Mouse (Mus musculus) MEL (cell line): ENCODE data around the gene Tulp1. TPM values are rescaled to one million over a fixed set of nuclear protein-coding genes. Genes with fewer than 3 reads are reported as not detected.

Source experiments
- DNase-seq: peaks from one replicate; pipeline ENCODE4 v3.0.0; 2011; ENCODE audit warnings: low read depth, low spot score
- H3K27ac ChIP-seq: 2 replicates; pipeline ENCODE4 v1.5.1; 2012; ENCODE audit warnings: low read depth, mild to moderate bottlenecking, control low read depth, low read length, moderate library complexity; ENCODE audit not compliant: control insufficient read depth
- H3K27me3 ChIP-seq, 2 experiments: fragments of 150-350 bp in 1 of 2; sonication (generic) in 1 of 2; 2 replicates each; pipeline ENCODE4 v1.6.1; 2012; ENCODE audit warnings: low read length in 2 of 2, mild to moderate bottlenecking in 2 of 2, improper control_type of control experiment in 1 of 2, moderate library complexity in 1 of 2; ENCODE audit not compliant: insufficient read depth in 2 of 2, control insufficient read depth in 1 of 2
- H3K36me3 ChIP-seq, 2 experiments: 2 replicates each; pipeline ENCODE4 v1.6.1; 2012 to 2014; ENCODE audit warnings: low read length in 2 of 2, improper control_type of control experiment in 1 of 2, inconsistent platforms in 1 of 2, mild to moderate bottlenecking in 1 of 2; ENCODE audit not compliant: insufficient read depth in 2 of 2, control insufficient read depth in 1 of 2
- H3K4me1 ChIP-seq, 2 experiments: fragments of 150-350 bp in 1 of 2; sonication (generic) in 1 of 2; 2 replicates each; pipeline ENCODE4 v1.6.1; 2012; ENCODE audit warnings: low read length in 2 of 2, improper control_type of control experiment in 1 of 2, mild to moderate bottlenecking in 1 of 2; ENCODE audit not compliant: insufficient read depth in 2 of 2, control insufficient read depth in 1 of 2
- H3K4me3 ChIP-seq, 2 experiments: fragments of 150-350 bp in 1 of 2; sonication (generic) in 1 of 2; 2 replicates each; pipeline ENCODE4 v1.5.1; 2012; ENCODE audit warnings: low read depth in 2 of 2, low read length in 2 of 2, mild to moderate bottlenecking in 2 of 2, moderate library complexity in 2 of 2, control low read depth in 1 of 2, improper control_type of control experiment in 1 of 2; ENCODE audit not compliant: control insufficient read depth in 1 of 2, insufficient read depth in 1 of 2
- H3K79me2 ChIP-seq: 2 replicates; pipeline ENCODE4 v1.6.1; 2012; ENCODE audit warnings: mild to moderate bottlenecking, low read length, moderate library complexity; ENCODE audit not compliant: control insufficient read depth, poor library complexity, insufficient read depth
- H3K9ac ChIP-seq: 2 replicates; pipeline ENCODE4 v1.6.1; 2012; ENCODE audit warnings: low read depth, mild to moderate bottlenecking, control low read depth, low read length, moderate library complexity; ENCODE audit not compliant: control insufficient read depth, poor library complexity, severe bottlenecking
- H3K9me3 ChIP-seq: fragments of 150-350 bp; sonication (generic); replicated peaks from 2 replicates; pipeline ENCODE4 v1.6.1; 2012; ENCODE audit warnings: mild to moderate bottlenecking, low read length, improper control_type of control experiment, moderate library complexity; ENCODE audit not compliant: insufficient read depth
- EP300 ChIP-seq, 2 experiments: IDR thresholded peaks; 2 replicates each; pipeline ENCODE4 v1.6.1; 2011; ENCODE audit warnings: improper control_type of control experiment in 2 of 2, low read length in 2 of 2, low read depth in 1 of 2, mild to moderate bottlenecking in 1 of 2
- ETS1 ChIP-seq: IDR thresholded peaks from 2 replicates; pipeline ENCODE4 v1.6.1; 2012; ENCODE audit warnings: low read depth, mild to moderate bottlenecking, inconsistent platforms, low read length, improper control_type of control experiment, moderate library complexity
- MYB ChIP-seq: IDR thresholded peaks from 2 replicates; pipeline ENCODE4 v1.6.1; 2011; ENCODE audit warnings: mild to moderate bottlenecking, low read depth, low read length, improper control_type of control experiment
- POLR2A ChIP-seq, 2 experiments: IDR thresholded peaks; 2 replicates each; pipeline ENCODE4 v1.6.1; 2011 to 2012; ENCODE audit warnings: low read length in 2 of 2, mild to moderate bottlenecking in 2 of 2, control low read depth in 1 of 2, improper control_type of control experiment in 1 of 2, low read depth in 1 of 2, moderate library complexity in 1 of 2; ENCODE audit not compliant: control insufficient read depth in 1 of 2, insufficient read depth in 1 of 2, poor library complexity in 1 of 2
- UBTF ChIP-seq: IDR thresholded peaks from 2 replicates; pipeline ENCODE4 v1.6.1; 2012; ENCODE audit warnings: low read depth, mild to moderate bottlenecking, inconsistent platforms, low read length, improper control_type of control experiment, moderate library complexity, borderline replicate concordance; ENCODE audit not compliant: insufficient read depth
- ZC3H11A ChIP-seq: IDR thresholded peaks from 2 replicates; pipeline ENCODE4 v1.6.1; 2012; ENCODE audit warnings: low read depth, mild to moderate bottlenecking, inconsistent platforms, low read length, improper control_type of control experiment
- ZKSCAN1 ChIP-seq: IDR thresholded peaks from 2 replicates; pipeline ENCODE4 v1.6.1; 2012; ENCODE audit warnings: low read depth, mild to moderate bottlenecking, inconsistent platforms, low read length, improper control_type of control experiment, moderate library complexity
- polyA plus RNA-seq, 2 experiments: library from polyadenylated mRNA; stranded (reverse) in 1 of 2; unstranded in 1 of 2; fragments of >175 nt in 1 of 2; fragments of >200 nt in 1 of 2; gene quantifications; 2 replicates each; pipeline versions ENCODE4 v1.2.1 to v1.2.4; 2012; ENCODE audit warnings: low replicate concordance in 2 of 2, low read depth in 1 of 2; ENCODE audit not compliant: insufficient read length in 2 of 2, insufficient read depth in 1 of 2, missing spikeins in 1 of 2
- total RNA-seq: library from RNA; depleted of rRNA; stranded (reverse); fragments of 300-350 nt; gene quantifications from 2 replicates; pipeline ENCODE4 v1.2.3, GENCODE M21; 2012; rRNA removed

Gene Tulp1
- total and polyA plus RNA-seq, 3 experiments = 0.23 to 2.4 TPM; not detected in 1

DNA sequence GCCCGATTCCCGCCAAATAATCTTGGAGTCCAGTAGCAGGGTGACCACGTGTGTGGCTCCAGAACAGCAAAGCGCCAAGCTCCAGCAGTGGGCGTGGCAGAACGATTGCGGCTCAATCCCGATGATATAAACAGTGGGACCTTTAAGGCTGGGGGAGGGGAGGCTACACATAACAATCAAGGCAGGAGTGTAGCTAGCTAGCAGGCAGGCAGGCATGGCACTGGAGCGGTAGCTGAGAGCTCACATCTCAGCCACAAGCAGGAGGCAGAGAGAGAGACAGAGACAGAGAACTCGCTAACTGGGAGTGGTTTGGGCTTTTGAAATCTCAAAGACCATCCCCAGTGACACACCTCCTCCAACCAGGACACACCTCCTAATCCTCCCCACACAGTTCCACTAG lies 59.9 kb downstream of the Tulp1 start:
- Histone ChIP-seq H3K9me3 (no peaks in the 10 kb centered on the region), H3K4me3 (no peak overlapping the region), H3K9ac (no peak overlapping the region), H3K27me3 (no peaks in the 10 kb centered on the region), H3K4me1 (peaks cover 3 to 11% of the 10 kb centered on the region in 2 experiments), H3K36me3 (peaks cover 0 to 3% of the 10 kb centered on the region in 2 experiments; a peak in 2 of 4 replicates), H3K79me2 (no peaks in the 10 kb centered on the region; the same call in 1 of the 2 replicates), H3K27ac (no peak overlapping the region)
- no peak for TF ChIP-seq ZKSCAN1
- TF ChIP-seq ZC3H11A = no peak
- no peak for TF ChIP-seq ETS1
- no peak for TF ChIP-seq POLR2A (IDR thresholded peaks at IDR 0.05; ENCODE audit: control insufficient read depth in 1 of 2, insufficient read depth in 1 of 2, low read depth in 1 of 2, low read length in 2 of 2, poor library complexity in 1 of 2)
- no peak for TF ChIP-seq MYB
- no peak for TF ChIP-seq EP300 (IDR thresholded peaks at IDR 0.05; ENCODE audit: low read depth in 1 of 2, low read length in 2 of 2)
- no peak for TF ChIP-seq UBTF
- no peak for DNase-seq

Other genes with a start within 250 kb of the Tulp1 start
- 0.03 and 0.04 TPM in 2 replicates for gene Scube3, start 223.1 kb downstream of the Tulp1 start, total RNA-seq
- gene Scube3, start 223.1 kb downstream of the Tulp1 start, polyA plus RNA-seq = under 1 TPM in 1 of 2 experiments, not detected in 1; 0.03 TPM
- gene Zfp523, start 188.1 kb downstream of the Tulp1 start, total RNA-seq = 21.4 and 29.5 TPM in 2 replicates
- gene Zfp523, start 188.1 kb downstream of the Tulp1 start, polyA plus RNA-seq = 10 to 100 TPM in 1 of 2 experiments, not detected in 1; 53.0 TPM
- gene Def6, start 157.4 kb downstream of the Tulp1 start, total RNA-seq = 110 and 121 TPM in 2 replicates
- gene Def6, start 157.4 kb downstream of the Tulp1 start, polyA plus RNA-seq = 100 to 1,000 TPM in 1 of 2 experiments, not detected in 1; 154 TPM
- 3.4 and 3.5 TPM in 2 replicates for gene Ppard, start 132.5 kb downstream of the Tulp1 start, total RNA-seq
- gene Ppard, start 132.5 kb downstream of the Tulp1 start, polyA plus RNA-seq = 10 to 100 TPM in 1 of 2 experiments, not detected in 1; 12.7 TPM
- 46.0 and 51.2 TPM in 2 replicates for gene Fance, start 51.7 kb downstream of the Tulp1 start, total RNA-seq
- 100 to 1,000 TPM; 105 to 382 TPM for gene Fance, start 51.7 kb downstream of the Tulp1 start, polyA plus RNA-seq
- 2,803 and 2,872 TPM in 2 replicates for gene Rpl10a, start 36.8 kb downstream of the Tulp1 start, total RNA-seq
- 1,000 to 10,000 TPM in 1 of 2 experiments, not detected in 1; 2,044 TPM for gene Rpl10a, start 36.8 kb downstream of the Tulp1 start, polyA plus RNA-seq
- gene Tead3, start 14.4 kb downstream of the Tulp1 start, total RNA-seq = 0.46 and 0.73 TPM in 2 replicates
- 1 to 10 TPM in 1 of 2 experiments, not detected in 1; 4.1 TPM for gene Tead3, start 14.4 kb downstream of the Tulp1 start, polyA plus RNA-seq
- 16.5 and 16.6 TPM in 2 replicates for gene Fkbp5, start 152.3 kb upstream of the Tulp1 start, total RNA-seq
- gene Fkbp5, start 152.3 kb upstream of the Tulp1 start, polyA plus RNA-seq = 100 to 1,000 TPM in 1 of 2 experiments, 10 to 100 TPM in 1; 44.3 to 184 TPM
- gene Armc12, start 165.6 kb upstream of the Tulp1 start, total RNA-seq = not detected in 2 replicates
- under 1 TPM in 1 of 2 experiments, not detected in 1; 0.15 TPM for gene Armc12, start 165.6 kb upstream of the Tulp1 start, polyA plus RNA-seq
- not detected in 2 replicates for gene Clpsl2, start 184.2 kb upstream of the Tulp1 start, total RNA-seq
- not detected for gene Clpsl2, start 184.2 kb upstream of the Tulp1 start, polyA plus RNA-seq
- gene Clps, start 195.5 kb upstream of the Tulp1 start, total RNA-seq = not detected in 2 replicates
- not detected for gene Clps, start 195.5 kb upstream of the Tulp1 start, polyA plus RNA-seq
- not detected in 2 replicates for gene Lhfpl5, start 210.4 kb upstream of the Tulp1 start, total RNA-seq
- under 1 TPM in 1 of 2 experiments, not detected in 1; 0.19 TPM for gene Lhfpl5, start 210.4 kb upstream of the Tulp1 start, polyA plus RNA-seq